Mouse (Mus musculus): ENCODE data around the gene Pycr2. TPM values are rescaled to one million over a fixed set of nuclear protein-coding genes. Genes with fewer than 3 reads are reported as not detected.
"Not testable (repeated sequence)": the region's sequence is repeated elsewhere in the genome, so short reads cannot be mapped to it uniquely, and the experiment has no call there.

Pycr2 gene
- polyA plus RNA-seq, 1 experiment from 2014 or later: 71.7 TPM

DNA sequence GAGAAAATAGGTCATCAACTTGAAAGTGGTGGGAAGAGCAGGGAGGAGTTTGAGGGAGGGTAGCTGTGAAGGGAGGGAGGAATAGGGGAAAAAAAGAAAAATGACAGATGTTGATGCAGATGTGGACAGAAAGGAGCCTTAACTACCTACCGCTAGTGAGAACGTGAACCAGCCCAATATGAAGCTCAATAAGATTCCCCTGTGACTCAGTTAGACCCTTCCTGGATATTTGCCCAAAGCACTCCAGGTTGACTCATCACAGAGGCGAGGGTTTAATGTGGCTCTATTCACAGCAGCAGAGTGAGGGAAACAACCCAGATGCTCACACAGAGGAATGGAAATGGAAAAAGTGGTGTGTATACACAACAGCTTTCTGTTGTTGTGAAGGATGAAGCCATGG, 27.0 kb downstream of the Pycr2 start:
- no peak overlapping the region for H3K4me2 ChIP-seq (ENCODE audit: low read length)
- H3K9me3 ChIP-seq (replicated peaks; ENCODE audit: control insufficient read depth, low read length, poor library complexity, severe bottlenecking): no peaks in the 10 kb centered on the region
- H3K4me1 ChIP-seq (ENCODE audit: control insufficient read depth, insufficient read depth, low read length): no peaks in the 10 kb centered on the region
- no peak for ATAC-seq
- no peak overlapping the region for H3K9ac ChIP-seq (ENCODE audit: low read depth, low read length)
- H3K27me3 ChIP-seq (ENCODE audit: control insufficient read depth, insufficient read depth, low read depth, low read length): peaks cover 20% of the 10 kb centered on the region
- 65% methylated on average over 3 of the region's 3 CpGs for WGBS
- no peaks in the 10 kb centered on the region for H3K36me3 ChIP-seq (ENCODE audit: control insufficient read depth, insufficient read depth, low read length)
- H3K4me3 ChIP-seq (ENCODE audit: low read depth, low read length): no peak overlapping the region
- H3K27ac ChIP-seq (ENCODE audit: low read length): no peak overlapping the region

DNA sequence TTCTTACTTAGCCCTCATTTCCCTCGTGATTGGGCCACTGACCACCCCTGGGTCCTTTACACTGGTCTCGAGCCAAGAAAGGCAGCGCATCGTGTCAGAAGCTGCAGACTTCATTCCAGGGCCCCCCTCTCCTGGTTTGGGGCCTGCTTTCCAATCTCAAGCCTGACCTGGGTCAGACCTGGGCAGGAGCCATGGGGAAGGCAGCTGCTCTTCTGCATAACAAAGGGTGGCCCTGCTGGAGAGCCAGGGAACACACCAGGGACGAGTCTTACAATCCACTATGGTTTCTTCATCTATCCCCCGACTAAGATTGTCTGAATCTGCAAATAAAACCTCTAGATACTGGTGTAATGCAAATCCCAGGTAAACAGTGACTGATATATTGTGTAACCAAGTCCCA, 29.6 kb downstream of the Pycr2 start:
- Histone ChIP-seq H3K9ac (ENCODE audit: low read depth, low read length) (no peak overlapping the region), H3K4me3 (ENCODE audit: low read depth, low read length) (no peak overlapping the region), H3K36me3 (ENCODE audit: control insufficient read depth, insufficient read depth, low read length) (no peaks in the 10 kb centered on the region), H3K27ac (ENCODE audit: low read length) (no peak overlapping the region), H3K27me3 (ENCODE audit: control insufficient read depth, insufficient read depth, low read depth, low read length) (peaks cover 27% of the 10 kb centered on the region), H3K4me1 (ENCODE audit: control insufficient read depth, insufficient read depth, low read length) (no peaks in the 10 kb centered on the region), H3K4me2 (ENCODE audit: low read length) (no peak overlapping the region), H3K9me3 (replicated peaks; ENCODE audit: control insufficient read depth, low read length, poor library complexity, severe bottlenecking) (no peaks in the 10 kb centered on the region)
- WGBS: 9% methylated on average over 6 of the region's 6 CpGs
- no peak for ATAC-seq

DNA sequence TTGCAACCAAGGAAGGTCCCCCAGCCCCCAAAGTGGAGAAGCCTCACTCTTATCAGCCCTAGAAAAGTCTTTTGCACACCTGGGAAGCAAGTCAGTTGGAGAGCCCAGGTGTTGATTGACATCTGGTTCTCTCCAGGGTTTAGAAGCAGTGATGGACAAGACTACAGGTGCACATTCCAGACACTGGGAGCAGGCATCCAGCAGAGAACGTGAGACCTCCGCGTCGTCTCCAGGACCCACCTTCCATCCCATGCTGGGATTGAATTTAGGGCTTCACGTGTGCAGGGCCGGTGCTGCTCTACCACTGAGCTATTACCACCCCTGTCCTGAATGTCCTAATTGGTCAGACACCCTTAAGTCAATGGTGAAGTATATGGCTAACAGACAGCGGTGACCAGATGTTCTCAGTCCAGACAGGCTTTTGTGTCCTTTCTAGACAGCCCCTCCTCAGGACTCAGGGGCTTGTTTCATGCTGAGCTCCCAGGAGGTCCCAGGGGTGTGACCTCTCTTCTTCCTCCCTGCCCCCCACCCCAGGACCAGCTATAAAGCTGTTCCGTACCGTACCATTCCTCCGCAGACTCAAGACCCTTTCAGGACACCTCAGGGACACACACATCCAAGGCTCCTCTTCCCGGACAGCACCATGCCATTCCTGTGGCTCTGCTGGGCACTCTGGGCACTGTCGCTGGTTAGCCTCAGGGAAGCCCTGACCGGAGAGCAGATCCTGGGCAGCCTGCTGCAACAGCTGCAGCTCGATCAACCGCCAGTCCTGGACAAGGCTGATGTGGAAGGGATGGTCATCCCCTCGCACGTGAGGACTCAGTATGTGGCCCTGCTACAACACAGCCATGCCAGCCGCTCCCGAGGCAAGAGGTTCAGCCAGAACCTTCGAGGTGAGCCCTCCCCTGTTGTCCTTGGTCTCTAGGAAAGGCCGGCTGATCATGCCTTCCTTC, 30.6 kb downstream of the Pycr2 start, which contains the start of gene Lefty1:
TSS of gene Lefty1 (plus strand) at position 556 of the 953 bp plus-strand sequence.
- Histone ChIP-seq H3K4me3 (ENCODE audit: low read depth, low read length) (no peak within 1 kb of the TSS), H3K4me2 (ENCODE audit: low read length) (no peak within 1 kb of the TSS), H3K27me3 (ENCODE audit: control insufficient read depth, insufficient read depth, low read depth, low read length) (peaks cover 27% of the 10 kb centered on the region), H3K27ac (ENCODE audit: low read length) (no peak within 1 kb of the TSS), H3K36me3 (ENCODE audit: control insufficient read depth, insufficient read depth, low read length) (no peaks in the 10 kb centered on the region), H3K4me1 (ENCODE audit: control insufficient read depth, insufficient read depth, low read length) (no peaks in the 10 kb centered on the region), H3K9me3 (replicated peaks; ENCODE audit: control insufficient read depth, low read length, poor library complexity, severe bottlenecking) (no peaks in the 10 kb centered on the region), H3K9ac (ENCODE audit: low read depth, low read length) (no peak within 1 kb of the TSS)
- ATAC-seq: no peak
- 13% methylated on average over 21 of the region's 21 CpGs for WGBS

DNA sequence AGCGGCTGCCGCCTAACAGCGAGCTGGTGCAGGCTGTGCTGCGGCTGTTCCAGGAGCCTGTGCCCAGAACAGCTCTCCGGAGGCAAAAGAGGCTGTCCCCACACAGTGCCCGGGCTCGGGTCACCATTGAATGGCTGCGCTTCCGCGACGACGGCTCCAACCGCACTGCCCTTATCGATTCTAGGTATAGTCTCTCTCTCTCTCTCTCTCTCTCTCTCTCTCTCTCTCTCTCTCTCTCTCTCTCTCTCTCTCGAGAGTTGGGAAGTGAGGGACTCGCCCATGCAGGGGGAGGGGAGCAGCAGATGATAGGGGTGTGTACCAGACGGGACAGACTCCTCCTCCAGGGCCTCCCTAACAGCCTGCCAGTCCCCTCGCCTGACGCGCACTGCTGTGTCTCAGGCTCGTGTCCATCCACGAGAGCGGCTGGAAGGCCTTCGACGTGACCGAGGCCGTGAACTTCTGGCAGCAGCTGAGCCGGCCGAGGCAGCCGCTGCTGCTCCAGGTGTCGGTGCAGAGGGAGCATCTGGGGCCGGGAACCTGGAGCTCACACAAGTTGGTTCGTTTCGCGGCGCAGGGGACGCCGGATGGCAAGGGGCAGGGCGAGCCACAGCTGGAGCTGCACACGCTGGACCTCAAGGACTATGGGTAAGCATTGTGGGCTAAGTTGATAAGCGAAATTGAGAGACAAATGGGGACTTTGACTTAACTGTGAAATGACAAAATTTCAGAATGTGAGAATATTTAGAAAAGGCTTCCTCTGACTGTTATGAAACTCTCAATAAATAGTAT, 32.7 kb downstream of the Pycr2 start:
- not testable (repeated sequence) for H3K36me3 ChIP-seq (ENCODE audit: control insufficient read depth, insufficient read depth, low read length); H3K9ac ChIP-seq (ENCODE audit: low read depth, low read length); H3K9me3 ChIP-seq (replicated peaks; ENCODE audit: control insufficient read depth, low read length, poor library complexity, severe bottlenecking); H3K4me1 ChIP-seq (ENCODE audit: control insufficient read depth, insufficient read depth, low read length); H3K27ac ChIP-seq (ENCODE audit: low read length); ATAC-seq
- Histone ChIP-seq H3K27me3 (ENCODE audit: control insufficient read depth, insufficient read depth, low read depth, low read length) (peaks cover 36% of the 10 kb centered on the region), H3K4me2 (ENCODE audit: low read length) (peak overlapping the region; percentile 36), H3K4me3 (ENCODE audit: low read depth, low read length) (peak overlapping the region; percentile 13)
- WGBS: 4% methylated on average over 34 of the region's 41 CpGs

DNA sequence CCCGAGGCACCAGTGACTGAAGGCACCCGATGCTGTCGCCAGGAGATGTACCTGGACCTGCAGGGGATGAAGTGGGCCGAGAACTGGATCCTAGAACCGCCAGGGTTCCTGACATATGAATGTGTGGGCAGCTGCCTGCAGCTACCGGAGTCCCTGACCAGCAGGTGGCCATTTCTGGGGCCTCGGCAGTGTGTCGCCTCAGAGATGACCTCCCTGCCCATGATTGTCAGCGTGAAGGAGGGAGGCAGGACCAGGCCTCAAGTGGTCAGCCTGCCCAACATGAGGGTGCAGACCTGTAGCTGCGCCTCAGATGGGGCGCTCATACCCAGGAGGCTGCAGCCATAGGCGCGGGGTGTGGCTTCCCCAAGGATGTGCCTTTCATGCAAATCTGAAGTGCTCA, 33.5 kb downstream of the Pycr2 start:
- not testable (repeated sequence) for H3K27ac ChIP-seq (ENCODE audit: low read length); H3K36me3 ChIP-seq (ENCODE audit: control insufficient read depth, insufficient read depth, low read length); H3K4me3 ChIP-seq (ENCODE audit: low read depth, low read length); H3K9me3 ChIP-seq (replicated peaks; ENCODE audit: control insufficient read depth, low read length, poor library complexity, severe bottlenecking); H3K4me2 ChIP-seq (ENCODE audit: low read length); ATAC-seq; H3K4me1 ChIP-seq (ENCODE audit: control insufficient read depth, insufficient read depth, low read length); H3K9ac ChIP-seq (ENCODE audit: low read depth, low read length)
- WGBS: 23% methylated on average over 13 of the region's 13 CpGs
- H3K27me3 ChIP-seq (ENCODE audit: control insufficient read depth, insufficient read depth, low read depth, low read length): peaks cover 44% of the 10 kb centered on the region

DNA sequence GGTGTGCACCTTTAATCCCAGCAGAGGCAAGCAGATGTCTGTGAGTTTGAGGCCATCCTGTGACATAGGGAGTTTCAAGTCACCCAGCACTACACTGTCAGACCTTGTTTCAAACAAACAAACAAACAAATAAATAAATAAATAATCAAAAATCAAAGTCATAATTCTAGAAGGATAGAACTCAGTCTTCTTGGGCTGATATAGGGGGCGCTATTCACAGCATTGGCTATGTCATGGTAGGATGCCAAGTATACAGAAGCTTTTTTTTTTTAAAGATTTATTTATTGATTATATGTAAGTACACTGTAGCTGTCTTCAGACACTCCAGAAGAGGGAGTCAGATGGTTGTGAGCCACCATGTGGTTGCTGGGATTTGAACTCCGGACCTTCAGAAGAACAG, 34.7 kb downstream of the Pycr2 start:
- not testable (repeated sequence) for H3K4me2 ChIP-seq (ENCODE audit: low read length); ATAC-seq; H3K9ac ChIP-seq (ENCODE audit: low read depth, low read length); H3K36me3 ChIP-seq (ENCODE audit: control insufficient read depth, insufficient read depth, low read length); H3K4me3 ChIP-seq (ENCODE audit: low read depth, low read length); H3K9me3 ChIP-seq (replicated peaks; ENCODE audit: control insufficient read depth, low read length, poor library complexity, severe bottlenecking); H3K27ac ChIP-seq (ENCODE audit: low read length)
- peaks cover 52% of the 10 kb centered on the region for H3K27me3 ChIP-seq (ENCODE audit: control insufficient read depth, insufficient read depth, low read depth, low read length)
- H3K4me1 ChIP-seq (ENCODE audit: control insufficient read depth, insufficient read depth, low read length): peaks cover 11% of the 10 kb centered on the region; the same call in 1 of the 2 replicates
- WGBS: 82% methylated on average over 2 of the region's 2 CpGs

DNA sequence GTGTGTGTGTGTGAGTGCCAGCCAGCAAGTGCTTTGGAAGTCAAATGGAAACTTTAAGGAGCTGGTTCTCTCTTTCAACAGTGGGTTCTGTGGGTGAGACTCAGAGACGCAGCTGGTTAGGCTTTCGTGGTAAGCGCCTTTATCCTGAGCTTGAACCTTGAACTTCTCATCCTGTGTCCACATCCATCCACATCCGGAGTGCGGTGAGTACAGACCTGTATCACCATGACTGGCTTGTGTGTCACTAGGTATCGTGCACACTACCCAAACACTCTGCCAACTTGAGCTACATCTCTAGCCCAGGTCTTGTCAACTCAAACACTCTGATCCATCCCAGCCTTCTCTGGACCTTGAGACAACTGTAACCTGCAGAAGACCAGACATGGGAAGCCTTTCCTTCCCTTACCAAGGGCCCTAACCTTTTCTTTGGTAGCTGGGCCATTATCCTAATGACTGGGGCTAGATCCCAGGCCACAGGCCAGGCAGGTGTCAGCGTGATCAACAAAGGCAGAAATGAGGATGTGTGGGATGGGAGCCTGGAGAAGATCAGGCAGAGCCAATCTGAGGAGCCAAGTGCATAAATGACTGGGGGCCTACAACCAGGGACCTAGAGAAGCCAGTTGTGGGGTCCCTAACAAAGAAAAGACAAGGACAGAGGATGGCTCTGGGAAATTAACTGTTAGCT, 36.8 kb downstream of the Pycr2 start:
- 83% methylated on average over 7 of the region's 7 CpGs for WGBS
- Histone ChIP-seq H3K9me3 (replicated peaks; ENCODE audit: control insufficient read depth, low read length, poor library complexity, severe bottlenecking) (no peaks in the 10 kb centered on the region), H3K4me2 (ENCODE audit: low read length) (no peak overlapping the region), H3K27ac (ENCODE audit: low read length) (no peak overlapping the region), H3K27me3 (ENCODE audit: control insufficient read depth, insufficient read depth, low read depth, low read length) (peaks cover 46% of the 10 kb centered on the region), H3K4me1 (ENCODE audit: control insufficient read depth, insufficient read depth, low read length) (peaks cover 11% of the 10 kb centered on the region; the same call in 1 of the 2 replicates), H3K4me3 (ENCODE audit: low read depth, low read length) (no peak overlapping the region), H3K36me3 (ENCODE audit: control insufficient read depth, insufficient read depth, low read length) (no peaks in the 10 kb centered on the region), H3K9ac (ENCODE audit: low read depth, low read length) (no peak overlapping the region)
- ATAC-seq: no peak

DNA sequence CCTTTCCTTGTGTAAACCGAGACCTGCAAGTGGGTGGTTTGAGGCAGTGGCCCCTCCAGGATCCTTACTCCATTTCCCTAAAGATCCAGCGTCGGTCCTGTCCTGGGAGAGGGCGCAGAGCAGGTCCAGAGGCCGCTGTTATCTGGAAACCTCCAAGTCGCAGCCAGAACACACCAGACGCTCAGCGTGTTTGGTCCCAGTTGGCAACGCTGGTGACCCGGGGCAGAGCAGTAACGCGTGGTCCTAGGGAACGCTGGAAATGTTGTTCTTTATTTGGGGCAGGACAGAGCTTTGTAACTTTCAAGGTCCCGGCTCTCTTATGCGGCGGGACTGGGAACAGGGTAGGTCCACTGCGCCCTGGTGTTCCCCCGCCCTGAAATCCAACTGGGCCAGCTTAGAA, 37.6 kb downstream of the Pycr2 start:
- Histone ChIP-seq H3K9me3 (replicated peaks; ENCODE audit: control insufficient read depth, low read length, poor library complexity, severe bottlenecking) (no peaks in the 10 kb centered on the region), H3K27ac (ENCODE audit: low read length) (no peak overlapping the region), H3K27me3 (ENCODE audit: control insufficient read depth, insufficient read depth, low read depth, low read length) (peaks cover 43% of the 10 kb centered on the region), H3K9ac (ENCODE audit: low read depth, low read length) (peak overlapping the region; percentile 43), H3K4me3 (ENCODE audit: low read depth, low read length) (peak overlapping the region; percentile 62), H3K4me2 (ENCODE audit: low read length) (peak overlapping the region; percentile 99), H3K4me1 (ENCODE audit: control insufficient read depth, insufficient read depth, low read length) (peaks cover 11% of the 10 kb centered on the region; the same call in 1 of the 2 replicates), H3K36me3 (ENCODE audit: control insufficient read depth, insufficient read depth, low read length) (no peaks in the 10 kb centered on the region)
- ATAC-seq: no peak; the same call in 1 of the 2 replicates
- WGBS: 6% methylated on average over 18 of the region's 18 CpGs

Data from midbrain, embryonic 16.5 days (tissue).